Mouse (Mus musculus) limb, embryonic 13.5 days (tissue): ENCODE results near the gene Hand1. TPM values are rescaled to one million over a fixed set of nuclear protein-coding genes. Genes with fewer than 3 reads are reported as not detected.
"Not testable (repeated sequence)": the region's sequence is repeated elsewhere in the genome, so short reads cannot be mapped to it uniquely, and the experiment has no call there.

Experiments used
- ATAC-seq: fragments of 200-750 bp; cut with Nextera tagmentation; 2 replicates; pipeline ENCODE4 v1.8.0; 2017; ENCODE audit warnings: low read depth, moderate number of reproducible peaks, moderate TSS enrichment; ENCODE audit not compliant: low FRiP score
- H3K27ac ChIP-seq: fragments of 300-500 bp; sonication (generic); 2 replicates; pipeline ENCODE4 v1.5.1; 2015; ENCODE audit warnings: inconsistent platforms, mild to moderate bottlenecking, moderate library complexity
- H3K27me3 ChIP-seq: fragments of 300-500 bp; sonication (generic); 2 replicates; pipeline ENCODE4 v1.6.1; 2015; ENCODE audit warnings: mild to moderate bottlenecking, inconsistent platforms
- H3K36me3 ChIP-seq: fragments of 300-500 bp; sonication (generic); 2 replicates; pipeline ENCODE4 v1.6.1; 2015; ENCODE audit warnings: inconsistent platforms, mild to moderate bottlenecking, moderate library complexity
- H3K4me1 ChIP-seq: fragments of 300-500 bp; sonication (generic); 2 replicates; pipeline ENCODE4 v1.6.1; 2015; ENCODE audit warnings: inconsistent platforms
- H3K4me2 ChIP-seq: fragments of 300-500 bp; sonication (generic); replicated peaks from 2 replicates; pipeline ENCODE4 v1.6.1; 2015; ENCODE audit warnings: inconsistent platforms, mild to moderate bottlenecking, moderate library complexity
- H3K4me3 ChIP-seq: fragments of 300-500 bp; sonication (generic); 2 replicates; pipeline ENCODE4 v1.5.1; 2015; ENCODE audit warnings: moderate library complexity, mild to moderate bottlenecking, inconsistent platforms
- H3K9ac ChIP-seq: fragments of 300-500 bp; sonication (generic); 2 replicates; pipeline ENCODE4 v1.6.1; 2015; ENCODE audit warnings: mild to moderate bottlenecking, inconsistent platforms
- H3K9me3 ChIP-seq: fragments of 300-500 bp; sonication (generic); 2 replicates; pipeline ENCODE4 v1.6.1; 2016; ENCODE audit warnings: inconsistent platforms
- WGBS: fragments of 180-500 bp; shearing (Covaris S2); methylation state at CpG from one replicate; pipeline ENCODE4 v1.1.7; 2015; 5-methylcytosine and 5-hydroxymethylcytosine counted together
- polyA plus RNA-seq: library from polyadenylated mRNA; unstranded; fragments of >200 nt; fragmentation: Nextera tagmentation; extraction: Ambion mirVana; gene quantifications from 2 replicates; pipeline ENCODE4 v1.2.1, GENCODE M21; 2015

Gene Hand1
- polyA plus RNA-seq, 1 experiment from 2014 or later = 2.7 TPM

DNA sequence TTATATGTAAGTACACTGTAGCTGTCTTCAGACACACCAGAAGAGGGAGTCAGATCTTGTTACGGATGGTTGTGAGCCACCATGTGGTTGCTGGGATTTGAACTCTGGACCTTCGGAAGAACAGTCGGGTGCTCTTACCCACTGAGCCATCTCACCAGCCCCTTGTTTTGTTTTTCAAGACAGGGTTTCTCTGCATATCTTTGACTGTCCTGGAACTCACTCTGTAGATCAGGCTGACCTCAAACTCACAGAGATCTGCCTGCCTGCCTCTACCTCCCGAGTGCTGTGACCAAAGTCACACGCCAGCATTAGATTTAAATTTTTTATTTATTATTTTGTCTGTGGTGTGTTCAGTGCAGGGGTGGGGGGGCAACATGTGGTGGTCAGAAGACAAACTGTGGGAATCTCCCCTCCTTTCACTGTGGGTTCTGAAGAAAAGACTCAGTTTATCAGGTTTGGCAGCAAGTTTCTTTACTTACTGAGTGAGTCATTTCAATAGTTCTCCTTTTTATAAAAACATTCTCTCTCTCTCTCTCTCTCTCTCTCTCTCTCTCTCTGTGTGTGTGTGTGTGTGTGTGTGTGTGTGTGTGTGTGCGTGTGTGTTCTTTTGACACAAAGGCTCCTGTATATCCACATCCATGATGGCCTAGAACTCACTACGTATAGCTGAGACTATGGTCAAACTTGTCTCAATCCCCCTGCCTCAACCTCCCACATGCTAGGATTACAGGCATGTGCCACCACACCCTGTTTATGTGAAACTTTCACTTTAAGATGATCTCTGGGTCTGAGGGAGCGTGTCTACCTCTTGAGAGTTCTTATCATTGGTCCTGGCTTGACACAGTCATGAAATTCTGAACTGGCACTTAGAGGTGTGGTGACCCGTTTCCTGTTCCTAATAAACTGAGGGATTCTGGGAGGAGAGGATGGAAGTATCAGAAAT is 14.1 kb upstream of the Hand1 start:
- not testable (repeated sequence) for H3K9me3 ChIP-seq, H3K4me3 ChIP-seq, H3K9ac ChIP-seq, ATAC-seq, H3K36me3 ChIP-seq, H3K27ac ChIP-seq, H3K4me1 ChIP-seq, H3K4me2 ChIP-seq
- 88% methylated on average over 8 of the region's 9 CpGs for WGBS
- peaks cover 40% of the 10 kb centered on the region for H3K27me3 ChIP-seq

DNA sequence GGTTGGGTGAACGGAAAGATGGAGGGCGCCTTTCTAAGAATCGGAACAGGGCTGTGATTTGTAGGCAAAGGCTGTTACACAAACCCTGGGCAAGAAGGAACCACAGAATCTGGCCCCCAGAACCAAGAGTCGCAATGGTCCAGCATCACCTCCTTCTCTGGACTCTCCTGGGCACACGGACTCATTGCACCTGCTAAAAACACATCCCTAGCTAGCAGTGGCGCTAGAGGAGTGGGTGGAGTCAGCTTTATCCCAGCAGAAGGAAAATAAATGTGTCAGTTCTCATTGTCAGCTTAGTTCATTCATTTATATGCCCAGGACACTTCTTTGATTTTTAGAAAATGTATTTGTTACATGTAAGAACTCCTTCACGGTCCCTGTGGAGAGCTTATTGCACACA is 8.8 kb upstream of the Hand1 start:
- no peak overlapping the region for H3K27ac ChIP-seq
- WGBS = 39% methylated on average over 7 of the region's 7 CpGs
- H3K27me3 ChIP-seq = peaks cover 67% of the 10 kb centered on the region
- no peaks in the 10 kb centered on the region for H3K36me3 ChIP-seq
- no peak for ATAC-seq
- no peak overlapping the region for H3K9ac ChIP-seq
- H3K4me2 ChIP-seq = no peak overlapping the region
- no peak overlapping the region for H3K4me3 ChIP-seq
- H3K9me3 ChIP-seq = no peaks in the 10 kb centered on the region
- peaks cover 10% of the 10 kb centered on the region for H3K4me1 ChIP-seq

DNA sequence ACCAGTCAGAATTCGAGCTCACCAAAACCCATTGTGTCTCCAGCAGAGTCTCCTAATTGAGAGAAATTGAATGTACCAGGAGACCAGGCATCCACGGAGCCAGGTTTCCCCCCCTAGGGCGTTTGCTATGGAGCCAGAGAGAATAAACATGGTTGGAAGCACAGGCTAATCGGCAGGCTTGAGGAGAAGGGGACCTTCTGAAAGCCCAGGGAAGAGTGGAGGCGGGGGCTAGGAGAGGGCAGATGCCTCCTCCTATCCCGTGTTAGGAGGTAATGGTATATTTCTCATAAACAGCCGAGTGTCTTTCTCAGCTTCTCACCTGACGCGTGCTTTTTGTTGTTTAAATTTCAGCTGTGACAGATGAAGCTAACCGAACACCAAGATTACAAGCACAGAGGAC is 8.4 kb upstream of the Hand1 start:
- Histone ChIP-seq H3K4me2 (no peak overlapping the region), H3K9me3 (no peaks in the 10 kb centered on the region), H3K27ac (no peak overlapping the region), H3K4me1 (peaks cover 12% of the 10 kb centered on the region), H3K9ac (no peak overlapping the region), H3K36me3 (no peaks in the 10 kb centered on the region), H3K27me3 (peaks cover 71% of the 10 kb centered on the region), H3K4me3 (no peak overlapping the region)
- WGBS = 21% methylated on average over 10 of the region's 10 CpGs
- ATAC-seq = no peak

DNA sequence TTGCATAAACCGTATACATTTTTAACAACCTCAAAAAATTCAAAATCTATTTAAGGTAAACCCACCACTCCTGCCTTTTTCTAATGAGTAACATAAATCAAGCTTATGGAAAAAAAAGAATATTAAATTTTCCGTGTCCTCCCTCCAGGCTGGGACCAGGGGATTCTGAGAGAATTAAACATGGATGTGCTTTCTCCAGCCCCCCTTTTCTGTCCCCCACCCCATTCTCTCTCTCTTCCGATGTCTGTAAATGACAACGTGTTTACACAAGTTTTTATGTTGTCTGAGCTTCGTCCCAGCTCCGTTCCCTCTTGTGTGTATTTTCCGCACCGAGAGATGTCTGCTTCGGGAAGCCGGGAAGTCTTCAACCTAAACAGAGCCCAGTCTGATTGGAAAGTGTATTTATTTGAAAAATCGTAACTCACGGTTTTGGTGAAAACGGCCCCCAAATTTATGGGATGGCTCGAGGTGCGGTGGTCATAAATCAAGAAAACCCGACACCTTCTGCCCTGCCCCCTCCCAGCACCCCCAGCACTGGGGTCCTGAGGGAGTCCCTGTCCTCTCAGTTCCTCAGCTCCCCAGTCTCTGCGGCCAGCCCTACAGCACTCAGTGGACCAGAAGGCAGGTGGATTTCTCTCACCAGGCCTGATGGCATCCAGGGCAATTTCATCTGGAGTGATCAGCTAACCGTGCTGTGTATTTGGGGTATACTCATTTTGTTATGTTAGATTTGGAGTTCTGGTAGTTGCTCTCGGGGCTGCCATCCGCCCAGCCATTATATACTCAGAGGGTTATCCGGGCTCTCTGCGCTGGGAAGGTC is 5.5 kb upstream of the Hand1 start:
- Histone ChIP-seq H3K9me3 (no peaks in the 10 kb centered on the region), H3K9ac (no peak overlapping the region), H3K27ac (no peak overlapping the region), H3K4me3 (no peak overlapping the region), H3K36me3 (no peaks in the 10 kb centered on the region), H3K27me3 (peaks cover 94% of the 10 kb centered on the region), H3K4me2 (0 out of 2 replicates have a peak overlapping the region, but pooled peaks have one; percentile 4), H3K4me1 (peaks cover 22% of the 10 kb centered on the region)
- ATAC-seq = peak; percentile 13; the same call in 1 of the 2 replicates
- WGBS = 7% methylated on average over 22 of the region's 22 CpGs

DNA sequence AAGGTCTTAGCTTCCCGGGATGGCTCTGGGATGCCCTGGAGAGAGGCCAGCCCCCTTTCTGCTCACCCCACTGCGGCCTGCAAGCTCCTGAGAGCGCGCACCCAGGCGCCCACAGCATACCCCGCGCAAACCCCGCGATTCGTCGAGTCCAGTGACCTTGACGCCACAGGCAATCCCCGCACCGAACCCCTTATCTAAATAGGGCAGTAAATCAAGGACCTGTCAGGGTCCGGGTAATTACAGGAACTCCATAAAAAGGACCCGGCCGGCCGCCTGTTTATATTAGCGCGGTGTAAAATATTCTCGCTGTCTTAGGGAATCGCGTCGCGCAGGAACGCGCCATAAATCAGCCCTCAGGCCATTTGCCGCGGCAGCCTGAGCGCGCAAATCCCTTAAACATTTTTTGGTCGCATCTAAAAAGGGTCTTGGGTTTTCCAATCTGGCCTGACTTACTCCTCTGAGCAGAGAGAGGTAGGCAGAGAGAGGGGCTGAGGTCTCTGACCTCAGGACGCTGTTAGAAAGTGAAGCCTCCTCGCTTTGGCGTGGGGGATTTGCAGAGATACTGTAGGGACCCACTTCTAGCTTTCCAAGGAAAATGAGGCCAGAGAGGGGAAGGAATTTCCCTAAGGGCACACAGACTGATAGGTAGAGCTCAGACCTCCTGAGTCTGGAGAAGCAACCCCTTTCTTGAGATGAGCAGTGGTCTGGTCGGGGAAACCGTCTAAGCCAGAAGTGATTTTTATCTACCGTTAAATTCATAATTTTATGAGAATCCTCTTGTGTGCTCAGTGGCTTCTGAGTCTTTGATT is 4.5 kb upstream of the Hand1 start:
- H3K27ac ChIP-seq = no peak overlapping the region
- under 1% methylated on average over 38 of the region's 38 CpGs for WGBS
- ATAC-seq = no peak
- H3K36me3 ChIP-seq = no peaks in the 10 kb centered on the region
- peak overlapping the region; percentile 28 for H3K4me3 ChIP-seq
- peaks cover 96% of the 10 kb centered on the region for H3K27me3 ChIP-seq
- no peaks in the 10 kb centered on the region for H3K9me3 ChIP-seq
- no peak overlapping the region for H3K9ac ChIP-seq
- peak overlapping the region; percentile 52 for H3K4me2 ChIP-seq
- H3K4me1 ChIP-seq = peaks cover 29% of the 10 kb centered on the region

DNA sequence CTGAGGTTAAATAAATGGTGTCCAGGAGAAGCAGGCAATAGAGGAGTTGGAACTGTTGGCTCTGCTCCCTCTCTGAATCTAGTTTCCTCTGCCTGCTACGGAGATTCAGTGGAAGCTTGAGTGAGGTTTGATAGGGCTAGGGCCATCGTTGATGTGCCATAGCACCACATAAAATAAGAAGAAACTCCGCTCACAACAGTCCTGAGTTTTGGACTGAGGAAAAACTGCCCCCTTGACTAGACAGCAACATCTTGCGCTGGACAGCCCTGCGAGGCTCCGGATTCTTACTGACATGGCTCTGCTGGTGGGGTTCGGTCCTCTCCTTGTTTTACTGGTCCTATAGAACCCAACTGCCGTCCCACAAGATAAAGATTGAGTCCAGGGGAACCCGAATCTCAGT is 3.8 kb upstream of the Hand1 start:
- WGBS = 14% methylated on average over 9 of the region's 9 CpGs
- Histone ChIP-seq H3K4me2 (peak overlapping the region; percentile 52), H3K27me3 (peaks cover 98% of the 10 kb centered on the region), H3K9me3 (no peaks in the 10 kb centered on the region), H3K4me3 (peak overlapping the region; percentile 28), H3K9ac (no peak overlapping the region), H3K4me1 (peaks cover 35% of the 10 kb centered on the region), H3K27ac (no peak overlapping the region), H3K36me3 (no peaks in the 10 kb centered on the region)
- ATAC-seq = no peak

DNA sequence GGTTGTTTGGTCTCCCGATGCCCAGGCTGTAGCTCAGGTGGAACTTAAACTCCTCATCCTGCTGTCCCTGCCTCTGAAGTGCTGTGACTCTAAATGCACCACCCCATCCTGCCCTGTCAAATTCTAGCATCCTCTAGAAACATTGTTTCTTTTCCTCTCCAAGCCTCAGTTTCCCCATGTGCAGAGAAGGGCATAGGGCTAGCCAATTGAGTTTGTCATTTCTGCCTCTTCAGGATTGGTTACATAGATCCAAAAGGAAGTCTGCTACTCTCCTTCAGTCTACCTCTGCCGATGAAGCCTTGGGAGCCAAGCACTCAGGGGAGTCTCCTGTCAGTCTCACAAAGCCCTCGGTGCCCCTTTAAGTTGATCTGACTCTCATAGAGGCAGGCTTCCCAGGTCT is 3.3 kb upstream of the Hand1 start:
- ATAC-seq = no peak
- no peaks in the 10 kb centered on the region for H3K9me3 ChIP-seq
- 19% methylated on average over 3 of the region's 3 CpGs for WGBS

DNA sequence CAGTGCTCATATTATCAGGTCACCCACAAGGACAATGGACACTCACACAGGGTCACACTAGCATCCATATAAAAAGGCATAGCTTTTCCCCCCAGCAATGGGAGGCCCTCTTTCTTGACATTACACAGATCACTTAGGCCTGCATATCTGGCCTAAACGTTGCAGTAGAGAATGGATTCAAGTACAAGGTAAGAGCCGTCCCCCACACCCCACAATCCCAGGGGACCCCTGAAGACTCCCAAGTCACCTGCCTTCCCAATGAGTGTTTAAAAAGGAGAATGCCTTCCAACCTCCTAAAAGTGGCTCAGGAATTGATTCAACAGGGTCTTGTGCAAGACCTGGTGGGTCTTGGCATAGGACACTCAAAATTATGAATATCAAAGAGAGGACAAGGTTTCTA is 2.7 kb upstream of the Hand1 start:
- ATAC-seq = no peak
- Histone ChIP-seq H3K4me3 (no peak overlapping the region), H3K9me3 (no peaks in the 10 kb centered on the region), H3K27me3 (peaks cover 98% of the 10 kb centered on the region), H3K4me1 (peaks cover 38% of the 10 kb centered on the region), H3K9ac (no peak overlapping the region), H3K4me2 (no peak overlapping the region), H3K36me3 (no peaks in the 10 kb centered on the region), H3K27ac (no peak overlapping the region)
- 17% methylated on average over 2 of the region's 2 CpGs for WGBS

More for the DNA sequence above, 3.3 kb upstream of the Hand1 start:
- peaks cover 98% of the 10 kb centered on the region for H3K27me3 ChIP-seq
- H3K4me2 ChIP-seq = no peak overlapping the region
- no peak overlapping the region for H3K9ac ChIP-seq
- H3K4me1 ChIP-seq = peaks cover 37% of the 10 kb centered on the region
- no peaks in the 10 kb centered on the region for H3K36me3 ChIP-seq
- no peak overlapping the region for H3K27ac ChIP-seq
- no peak overlapping the region for H3K4me3 ChIP-seq

DNA sequence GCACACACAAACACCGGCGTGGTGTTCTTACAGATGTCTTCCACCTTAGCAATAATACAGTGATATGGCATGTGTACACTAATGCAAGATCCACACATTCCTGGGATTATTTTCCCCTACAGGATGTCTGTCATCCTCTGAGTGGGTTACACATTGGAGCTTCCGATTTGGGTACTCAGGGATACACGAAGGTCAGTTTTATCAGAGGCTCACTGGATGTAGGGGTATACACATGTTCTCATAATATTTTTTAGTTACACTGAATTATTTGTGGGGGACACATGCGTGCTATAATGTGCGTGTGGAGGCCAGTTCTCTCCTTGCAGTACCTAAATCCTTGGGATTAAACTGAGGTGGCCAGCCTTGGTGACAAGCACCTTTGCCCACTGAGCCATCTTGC is 1.4 kb upstream of the Hand1 start:
- Histone ChIP-seq H3K4me2 (peak overlapping the region; percentile 38), H3K4me3 (peak overlapping the region; percentile 5; the same call in 1 of the 2 replicates), H3K27me3 (peaks cover 98% of the 10 kb centered on the region), H3K27ac (no peak overlapping the region), H3K9me3 (no peaks in the 10 kb centered on the region), H3K4me1 (peaks cover 47% of the 10 kb centered on the region), H3K36me3 (no peaks in the 10 kb centered on the region), H3K9ac (no peak overlapping the region)
- 17% methylated on average over 6 of the region's 6 CpGs for whole genome bisulfite sequencing
- no peak for ATAC-seq

DNA sequence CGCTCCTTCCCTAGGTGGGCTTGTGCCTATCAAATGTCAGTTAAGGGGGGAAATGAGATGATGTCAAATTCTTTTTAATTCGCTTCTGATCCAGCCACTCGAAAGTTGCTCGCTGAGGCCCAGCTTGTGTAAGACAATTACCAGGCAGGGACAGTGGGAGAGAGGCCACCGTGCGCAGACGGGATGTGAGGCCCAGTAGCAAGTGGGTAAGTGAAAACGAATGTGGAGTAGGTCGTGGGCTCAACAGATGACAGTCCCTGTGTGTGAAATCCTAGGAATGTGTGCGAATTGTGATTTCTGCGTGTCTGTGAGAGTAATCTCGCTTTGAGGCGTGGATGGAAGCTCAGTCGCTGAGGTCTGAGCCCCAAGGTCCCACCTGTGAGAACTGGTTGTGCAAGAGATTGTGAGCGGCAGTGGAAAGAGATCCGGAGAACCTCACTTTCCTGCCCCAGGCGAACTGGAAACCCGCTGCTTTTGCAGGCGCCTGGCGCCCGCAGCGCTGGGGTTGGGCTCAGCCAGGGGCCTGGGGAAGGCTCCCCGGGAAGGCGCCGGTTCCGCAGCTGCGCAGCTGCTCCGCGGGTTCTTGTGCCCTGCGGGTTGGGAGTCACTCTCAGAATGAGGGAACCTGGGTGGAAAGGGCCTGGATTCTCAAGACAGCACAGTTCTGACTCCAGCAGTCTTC is 819 bp upstream of the Hand1 start:
- 3% methylated on average over 30 of the region's 30 CpGs for WGBS
- Histone ChIP-seq H3K27ac (0 out of 2 replicates have a peak overlapping the region, but pooled peaks have one; percentile 10), H3K4me3 (peak overlapping the region; percentile 5; the same call in 1 of the 2 replicates), H3K4me1 (peaks cover 53% of the 10 kb centered on the region), H3K9me3 (no peaks in the 10 kb centered on the region), H3K27me3 (peaks cover 98% of the 10 kb centered on the region), H3K36me3 (no peaks in the 10 kb centered on the region), H3K4me2 (peak overlapping the region; percentile 38), H3K9ac (no peak overlapping the region)
- no peak for ATAC-seq

DNA sequence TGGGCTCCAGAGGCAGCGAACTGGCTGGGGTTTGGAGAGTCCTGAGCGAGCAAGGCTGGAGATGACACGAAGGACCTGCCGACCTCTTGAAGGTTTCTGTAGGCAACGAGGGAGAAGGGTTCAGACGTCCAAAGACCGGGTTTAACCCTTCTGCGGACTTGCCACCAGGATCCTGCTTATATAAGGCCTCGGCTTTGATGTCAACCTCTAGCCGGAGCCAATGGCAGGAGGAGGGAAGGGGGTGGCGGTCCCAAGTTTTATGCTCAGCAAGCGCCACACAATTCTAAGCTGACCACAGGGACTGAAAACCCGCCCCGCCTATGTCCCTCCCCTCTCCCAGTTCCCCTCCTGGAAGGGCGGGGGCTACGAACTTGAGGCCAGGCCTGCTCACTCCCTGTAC is 757 bp downstream of the Hand1 start:
- 16% methylated on average over 16 of the region's 16 CpGs for WGBS
- peaks cover 99% of the 10 kb centered on the region for H3K27me3 ChIP-seq
- H3K36me3 ChIP-seq = no peaks in the 10 kb centered on the region
- peaks cover 62% of the 10 kb centered on the region for H3K4me1 ChIP-seq
- H3K4me2 ChIP-seq = peak overlapping the region; percentile 74
- H3K9me3 ChIP-seq = no peaks in the 10 kb centered on the region
- no peak overlapping the region for H3K9ac ChIP-seq
- H3K27ac ChIP-seq = no peak overlapping the region
- no peak for ATAC-seq
- H3K4me3 ChIP-seq = peak overlapping the region; percentile 27
